Mouse (Mus musculus) megakaryocyte, embryonic 14.5 days (primary cell): ENCODE results near the gene Slc52a3.

Experiments
- FLI1 ChIP-seq: IDR thresholded peaks from 2 replicates; pipeline ENCODE4 v1.6.1; 2012; ENCODE audit warnings: low read length, inconsistent platforms, mixed read lengths
- GATA1 ChIP-seq: IDR thresholded peaks from 3 replicates; pipeline ENCODE4 v1.6.1; 2012; ENCODE audit warnings: mixed read lengths, low read length, inconsistent platforms, borderline replicate concordance

- TF ChIP-seq GATA1 (no peak), FLI1 (no peak)
Measured at GRCm38 (mm10) chr2:152057252-152057563, 60.9 kb downstream of the Slc52a3 start.
